Mouse (Mus musculus) bone marrow, adult 2 months (tissue): ENCODE results near the gene Gm10778. TPM values are rescaled to one million over a fixed set of nuclear protein-coding genes. Genes with fewer than 3 reads are reported as not detected.

Source experiments
- H3K27ac ChIP-seq: fragments of 200-500 bp; 2 replicates; pipeline ENCODE4 v1.5.1; 2012; ENCODE audit warnings: low read depth, mild to moderate bottlenecking, control low read depth, inconsistent platforms, low read length; ENCODE audit not compliant: control insufficient read depth, poor library complexity, insufficient read depth
- H3K4me1 ChIP-seq: fragments of 200-500 bp; 2 replicates; pipeline ENCODE4 v1.6.1; 2011; ENCODE audit warnings: low read length; ENCODE audit not compliant: control insufficient read depth, insufficient read depth
- H3K4me3 ChIP-seq: fragments of 200-500 bp; replicated peaks from 2 replicates; pipeline ENCODE3; 2011; ENCODE audit warnings: mild to moderate bottlenecking, low read depth, low read length, control low read depth; ENCODE audit not compliant: control insufficient read depth
- CTCF ChIP-seq: fragments of 200-500 bp; IDR thresholded peaks from 2 replicates; pipeline ENCODE4 v1.5.1; 2011; ENCODE audit warnings: low read length, control low read depth; ENCODE audit not compliant: control insufficient read depth, insufficient read depth
- POLR2A ChIP-seq: fragments of 200-500 bp; IDR thresholded peaks from 2 replicates; pipeline ENCODE4 v1.6.1; 2011; ENCODE audit warnings: low read depth, mild to moderate bottlenecking, control low read depth, low read length, borderline replicate concordance; ENCODE audit not compliant: control insufficient read depth
- WGBS: fragments of 180-500 bp; shearing (Covaris S2); methylation state at CpG from one replicate; pipeline ENCODE4 v1.1.7; 2018; 5-methylcytosine and 5-hydroxymethylcytosine counted together
- polyA plus RNA-seq: library from polyadenylated mRNA; stranded (reverse); fragments of >200 nt; gene quantifications from 2 replicates; pipeline ENCODE4 v1.2.4, GENCODE M21; 2011; ENCODE audit warnings: low replicate concordance; ENCODE audit not compliant: missing spikeins, insufficient read depth, insufficient read length

The Gm10778 gene
- polyA plus RNA-seq, 1 experiment: not detected

DNA sequence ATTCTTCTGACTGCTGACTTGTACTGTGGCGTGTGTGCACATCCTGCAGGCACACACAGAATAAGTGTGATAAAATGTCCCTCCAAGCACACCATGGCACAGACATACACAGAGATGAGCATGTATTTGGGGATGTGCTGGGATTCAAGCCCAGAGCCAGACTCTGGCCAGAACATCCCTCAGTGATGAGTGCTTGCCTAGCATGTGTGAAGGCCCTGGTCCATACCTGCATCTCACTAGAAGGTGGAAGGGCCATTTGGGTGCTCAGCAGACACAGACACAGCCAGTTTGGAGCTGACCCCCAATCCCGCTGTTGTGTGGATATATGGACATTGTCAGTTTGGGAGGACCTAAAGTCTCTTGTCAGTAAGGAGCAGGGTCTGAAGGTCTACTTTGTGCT is 7.3 kb upstream of the Gm10778 start:
- no peak overlapping the region for H3K27ac ChIP-seq
- peaks cover 1% of the 10 kb centered on the region; the same call in 1 of the 2 replicates for H3K4me1 ChIP-seq
- 83% methylated on average over 2 of the region's 2 CpGs for WGBS
- no peak for TF ChIP-seq CTCF
- no peak for TF ChIP-seq POLR2A
- H3K4me3 ChIP-seq: no peak overlapping the region

DNA sequence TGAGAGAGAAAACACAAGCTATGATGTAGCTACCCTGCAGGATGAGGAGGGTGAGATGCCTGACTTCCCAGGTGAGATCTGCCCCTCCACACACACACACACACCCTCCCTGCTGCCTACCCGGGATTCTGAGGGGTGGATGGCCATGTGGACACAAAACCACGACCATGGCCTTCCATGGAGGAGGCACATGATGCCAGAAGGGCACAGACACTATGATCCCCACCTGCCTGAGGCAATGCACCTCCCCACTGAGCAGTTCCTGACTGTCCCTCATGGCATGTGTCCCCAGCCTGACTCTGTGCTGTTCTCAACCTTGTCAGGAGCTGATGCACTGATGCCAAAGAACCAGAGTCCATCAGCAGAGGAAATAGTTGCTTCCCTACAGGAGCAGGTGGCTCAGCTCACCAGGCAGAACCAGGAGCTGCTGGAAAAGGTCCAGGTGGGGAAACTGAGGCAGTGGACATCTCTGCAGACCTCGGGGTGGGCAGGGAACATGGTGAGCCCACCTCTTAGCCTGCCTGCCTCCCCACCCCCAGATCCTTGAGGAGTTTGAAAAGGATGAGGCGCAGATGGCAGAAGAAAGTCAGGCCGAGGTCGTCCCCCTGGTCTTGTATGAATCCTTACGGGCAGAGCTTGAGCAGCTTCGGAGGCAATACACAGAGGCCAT is 6.7 kb upstream of the Gm10778 start:
- 81% methylated on average over 8 of the region's 8 CpGs for WGBS
- no peak overlapping the region for H3K4me3 ChIP-seq
- no peak overlapping the region for H3K27ac ChIP-seq
- TF ChIP-seq CTCF (no peak), POLR2A (no peak)
- peaks cover 1% of the 10 kb centered on the region; the same call in 1 of the 2 replicates for H3K4me1 ChIP-seq

DNA sequence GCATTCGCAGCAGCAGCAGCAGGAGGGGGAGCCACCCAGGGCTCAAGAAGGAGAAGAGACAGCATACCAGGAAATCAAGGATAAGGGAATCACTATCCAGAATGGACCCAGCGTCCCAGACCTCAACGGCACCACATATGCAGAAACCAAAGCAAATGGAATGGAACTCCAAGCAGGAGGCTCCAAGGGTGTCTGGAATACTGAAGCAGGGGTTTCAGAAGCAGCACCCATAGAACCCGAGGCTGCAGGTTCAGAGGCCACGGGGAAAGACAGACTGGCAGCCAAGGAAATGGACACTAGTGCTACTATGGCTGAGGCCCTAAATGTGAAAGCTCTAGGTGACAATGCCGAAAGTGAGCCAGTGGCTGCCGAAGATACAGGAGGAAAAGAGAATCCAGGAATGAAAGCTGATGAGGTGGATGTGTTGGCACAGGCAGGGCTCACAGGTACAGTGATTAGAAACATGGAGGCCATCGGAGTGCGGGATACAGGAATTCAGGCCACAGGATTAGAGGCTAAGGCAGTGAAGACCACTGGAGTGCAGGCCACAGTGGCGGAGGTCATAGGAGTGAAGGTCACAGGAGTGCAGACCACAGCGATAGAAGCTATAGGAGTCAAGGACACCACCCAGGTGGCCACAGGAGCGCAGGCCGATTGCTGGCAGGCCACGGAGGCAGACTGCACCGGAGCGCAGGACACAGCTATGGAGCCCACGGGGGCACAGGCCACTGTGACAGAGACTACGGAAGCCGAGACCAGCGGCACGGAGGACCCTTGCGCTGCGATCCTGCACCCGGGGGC is 6.0 kb upstream of the Gm10778 start:
- WGBS: 19% methylated on average over 24 of the region's 24 CpGs
- Histone ChIP-seq H3K27ac (peak overlapping the region; percentile 92), H3K4me3 (peak overlapping the region; percentile 76), H3K4me1 (peaks cover 1% of the 10 kb centered on the region; the same call in 1 of the 2 replicates)
- TF ChIP-seq CTCF (no peak), POLR2A (no peak)

DNA sequence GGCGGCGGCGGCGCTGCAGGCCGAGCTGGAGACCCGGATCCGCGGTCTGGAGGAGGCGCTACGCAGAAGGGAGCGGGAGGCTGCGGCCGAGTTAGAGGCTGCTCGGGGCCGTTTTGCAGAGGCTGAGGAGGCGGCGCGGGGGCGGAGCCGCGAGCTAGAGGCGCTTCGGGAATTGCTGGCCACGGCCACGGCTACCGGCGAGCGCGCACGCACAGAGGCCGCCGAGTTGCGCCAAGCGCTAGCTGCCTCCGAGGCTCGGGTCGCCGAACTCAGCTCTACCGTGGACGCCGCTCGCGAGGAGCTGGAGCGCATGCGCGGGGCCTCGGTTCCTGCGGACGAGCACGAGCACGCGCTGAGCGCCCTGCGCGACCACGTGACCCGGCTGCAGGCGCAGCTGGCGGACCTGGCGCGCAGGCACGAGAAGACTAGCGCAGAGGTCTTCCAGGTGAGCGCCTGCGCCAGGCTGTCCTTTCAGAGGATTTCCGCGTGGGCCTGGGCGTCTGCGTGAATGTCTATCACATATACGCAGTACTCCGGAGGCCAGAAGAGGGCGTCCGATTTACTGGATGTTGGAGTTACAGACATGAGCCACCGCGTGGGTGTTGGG is 5.3 kb upstream of the Gm10778 start:
- TF ChIP-seq POLR2A: peak; percentile 83; the same call in 1 of the 2 replicates
- TF ChIP-seq CTCF: peak; percentile 16; the same call in 1 of the 2 replicates
- Histone ChIP-seq H3K4me3 (peak overlapping the region; percentile 76), H3K27ac (peak overlapping the region; percentile 92), H3K4me1 (peaks cover 1% of the 10 kb centered on the region; the same call in 1 of the 2 replicates)
- under 1% methylated on average over 75 of the region's 75 CpGs for WGBS

DNA sequence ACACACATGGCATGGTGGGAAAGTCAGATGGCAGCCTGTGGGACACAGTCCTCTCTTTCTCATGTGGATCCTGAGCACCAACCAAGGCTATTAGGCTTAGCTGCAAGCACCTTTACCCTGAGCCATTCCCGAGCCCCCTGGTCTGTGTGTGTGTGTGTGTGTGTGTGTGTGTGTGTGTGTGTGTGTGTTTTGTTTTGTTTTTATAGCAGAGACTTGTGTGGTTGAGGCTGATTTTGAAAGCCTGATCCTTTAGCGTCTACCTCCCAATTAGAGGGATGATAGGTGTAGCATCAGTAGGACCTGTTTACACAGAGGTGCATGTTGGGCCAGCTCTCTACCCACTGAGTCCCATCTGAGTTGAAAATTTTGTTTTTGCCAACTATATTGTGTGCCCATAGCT is 4.7 kb upstream of the Gm10778 start:
- Histone ChIP-seq H3K4me1 (peaks cover 3% of the 10 kb centered on the region; the same call in 1 of the 2 replicates), H3K4me3 (peak overlapping the region; percentile 76), H3K27ac (no peak overlapping the region)
- 53% methylated on average over 2 of the region's 2 CpGs for WGBS
- TF ChIP-seq POLR2A: no peak
- TF ChIP-seq CTCF: no peak

DNA sequence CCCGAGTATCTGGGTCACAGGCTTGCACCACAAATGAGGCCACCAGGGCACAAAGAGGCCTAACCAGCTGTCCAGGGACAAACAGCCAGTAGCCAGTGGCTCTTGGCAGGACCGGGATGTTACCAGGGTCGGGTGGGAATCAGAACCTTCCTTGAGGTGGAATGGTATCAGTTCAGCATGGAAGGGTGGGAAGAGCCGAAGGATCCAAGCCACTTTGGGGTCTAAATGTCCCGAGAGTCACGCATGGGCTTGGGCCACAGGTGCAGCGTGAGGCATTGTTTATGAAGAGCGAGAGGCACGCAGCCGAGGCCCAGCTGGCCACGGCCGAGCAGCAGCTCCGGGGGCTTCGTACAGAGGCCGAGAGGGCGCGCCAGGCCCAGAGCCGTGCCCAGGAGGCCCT is 4.1 kb upstream of the Gm10778 start:
- H3K4me3 ChIP-seq: no peak overlapping the region
- H3K27ac ChIP-seq: no peak overlapping the region
- WGBS: 91% methylated on average over 18 of the region's 18 CpGs
- H3K4me1 ChIP-seq: peaks cover 3% of the 10 kb centered on the region; the same call in 1 of the 2 replicates
- no peak for TF ChIP-seq POLR2A
- TF ChIP-seq CTCF: no peak

DNA sequence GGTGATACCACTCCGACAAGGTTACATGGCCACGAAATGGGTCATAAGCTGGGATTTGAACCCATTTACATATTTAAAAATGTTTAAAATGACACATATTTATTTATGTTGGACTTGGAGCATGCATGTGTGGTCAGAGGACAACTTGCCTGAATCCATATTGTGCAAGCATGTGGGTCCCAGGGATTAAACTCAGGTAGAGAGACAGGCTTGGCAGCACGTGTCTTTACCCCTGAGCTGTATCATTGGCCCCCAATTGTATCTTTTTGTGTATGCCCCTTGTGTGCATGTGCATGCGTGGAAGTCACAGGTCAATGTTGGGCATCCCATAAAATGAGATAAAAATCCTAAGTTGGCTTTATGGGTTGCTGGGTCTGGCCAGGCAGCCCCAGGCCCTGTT is 3.5 kb upstream of the Gm10778 start:
- no peak overlapping the region for H3K4me3 ChIP-seq
- TF ChIP-seq CTCF (no peak), POLR2A (no peak)
- no peak overlapping the region for H3K27ac ChIP-seq
- H3K4me1 ChIP-seq: peaks cover 3% of the 10 kb centered on the region; the same call in 1 of the 2 replicates
- 87% methylated on average over 4 of the region's 4 CpGs for WGBS

DNA sequence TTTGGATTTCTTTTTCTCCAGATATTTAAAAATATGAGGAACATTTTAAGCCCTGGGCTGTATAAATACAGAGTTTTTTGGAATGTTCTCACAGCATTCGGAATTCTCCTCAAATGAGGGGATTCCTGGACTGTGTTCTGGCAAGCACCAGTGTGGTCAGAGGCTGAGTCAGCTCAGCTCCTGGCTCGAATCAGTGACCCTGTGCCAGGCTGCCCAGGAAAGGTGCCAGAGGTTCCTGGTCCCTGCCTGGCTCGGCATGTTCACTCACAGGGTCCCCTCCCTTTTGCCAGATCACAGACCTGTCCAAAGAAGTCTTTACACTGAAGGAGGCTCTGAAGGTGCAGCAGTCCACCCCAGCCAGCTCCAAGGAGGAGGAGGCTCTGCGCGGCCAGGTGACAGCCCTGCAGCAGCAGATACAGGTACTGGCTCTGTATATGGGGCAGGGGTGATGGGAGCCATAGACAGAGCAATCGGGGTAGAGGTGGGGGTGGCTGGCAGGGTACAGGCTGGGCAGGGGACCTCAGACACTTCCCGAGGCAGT is 2.8 kb upstream of the Gm10778 start:
- no peak overlapping the region for H3K4me3 ChIP-seq
- H3K27ac ChIP-seq: no peak overlapping the region
- no peak for TF ChIP-seq CTCF
- no peak for TF ChIP-seq POLR2A
- H3K4me1 ChIP-seq: peaks cover 3% of the 10 kb centered on the region; the same call in 1 of the 2 replicates
- WGBS: 86% methylated on average over 7 of the region's 7 CpGs
